Mouse (Mus musculus): ENCODE measurements at regions not wholly inside any gene's neighbourhood (a gene's known extent, or its start where the extent isn't known, plus 50 kb on each side); places are given as distances from the start of the nearest gene placed in this dataset.

DNA sequence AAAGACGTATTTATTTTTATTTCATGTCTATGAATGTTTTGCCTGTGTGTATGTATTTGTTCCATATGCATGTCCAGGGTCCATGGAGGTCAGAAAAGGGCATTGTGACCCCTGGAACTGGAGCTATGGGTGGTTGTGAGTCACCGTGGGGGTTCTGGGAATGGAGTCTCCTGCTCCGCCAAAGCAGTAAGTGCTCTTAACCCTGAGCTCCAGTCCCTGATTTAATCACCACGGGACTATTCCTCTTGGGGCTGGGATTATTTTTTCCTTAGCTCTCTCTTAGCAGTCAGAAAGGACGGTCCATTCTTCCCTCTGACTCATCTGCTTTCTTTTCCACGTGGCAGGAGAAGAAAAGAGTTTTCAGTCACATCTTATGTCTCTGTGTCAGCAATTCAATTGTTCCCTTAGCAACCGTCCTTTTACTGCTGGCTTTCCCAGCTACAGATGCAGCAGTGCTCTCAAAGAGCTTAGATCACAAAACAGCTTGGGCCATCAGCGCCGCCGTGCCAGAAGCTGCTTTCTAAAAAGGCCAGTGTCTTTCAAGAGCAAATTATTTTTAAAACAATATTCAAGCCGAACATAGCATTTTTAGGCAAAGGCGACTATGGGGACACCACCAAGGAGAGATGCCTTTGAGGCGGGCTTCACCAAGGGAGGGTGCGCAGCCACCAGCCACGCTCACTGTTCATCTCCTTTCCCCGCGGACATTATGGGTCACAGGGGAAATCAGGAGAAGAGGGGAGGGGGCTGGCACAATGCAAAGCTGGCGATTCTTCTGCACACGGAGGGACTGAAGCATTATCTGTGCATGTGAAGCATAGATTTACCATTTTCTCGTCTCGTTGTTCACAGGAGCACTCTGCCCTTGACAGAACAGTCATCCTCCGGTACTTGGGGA lies 110.8 kb downstream of the Map3k7 start:
- DNase-seq, result no peak

DNA sequence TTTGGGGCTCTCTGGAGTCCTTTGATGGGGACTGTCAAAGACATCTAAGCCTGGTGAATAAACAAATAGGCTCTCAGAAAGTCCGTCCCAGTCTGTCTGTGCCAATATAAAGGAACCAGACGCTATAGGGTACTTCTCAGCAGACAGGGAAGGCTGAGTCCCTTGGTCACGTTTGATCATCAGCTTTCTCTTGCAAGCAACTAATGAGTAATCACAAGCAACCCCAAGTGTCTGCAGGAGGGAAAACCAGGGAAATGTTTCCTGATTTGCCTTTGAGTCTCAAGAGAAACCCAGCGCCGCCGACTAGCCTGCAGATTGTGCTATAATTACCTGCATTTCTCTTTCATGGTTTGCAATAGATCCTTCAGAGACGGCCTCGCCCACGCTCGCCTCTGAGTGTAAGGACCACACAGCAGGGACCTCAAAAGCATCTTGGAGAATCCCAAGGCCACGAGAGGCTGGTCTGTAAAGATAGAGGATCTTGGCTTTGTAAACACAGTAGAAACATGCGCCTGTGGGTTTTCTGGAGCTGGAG lies 112.6 kb downstream of the Map3k7 start:
- no peak for DNase-seq

DNA sequence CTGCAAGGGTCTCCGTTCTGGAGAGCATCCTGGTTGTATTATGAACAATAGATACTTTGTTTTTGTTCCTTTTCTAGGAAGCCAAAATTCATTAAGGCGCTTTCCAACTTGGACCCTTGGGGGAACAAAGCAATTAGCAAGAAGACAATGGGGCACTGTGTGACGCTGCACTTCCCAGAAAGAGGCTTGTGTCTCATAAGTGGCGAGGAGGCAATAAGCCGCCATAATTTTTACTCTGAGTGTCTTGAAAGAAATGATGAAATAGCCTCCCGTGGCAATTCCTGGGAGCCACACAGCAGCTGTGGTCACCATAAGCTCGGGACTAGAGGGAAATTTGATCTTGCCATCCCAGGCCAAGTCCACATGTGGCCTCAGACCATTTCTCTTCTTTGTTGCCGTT lies 119.6 kb downstream of the Map3k7 start:
- no peak for DNase-seq

DNA sequence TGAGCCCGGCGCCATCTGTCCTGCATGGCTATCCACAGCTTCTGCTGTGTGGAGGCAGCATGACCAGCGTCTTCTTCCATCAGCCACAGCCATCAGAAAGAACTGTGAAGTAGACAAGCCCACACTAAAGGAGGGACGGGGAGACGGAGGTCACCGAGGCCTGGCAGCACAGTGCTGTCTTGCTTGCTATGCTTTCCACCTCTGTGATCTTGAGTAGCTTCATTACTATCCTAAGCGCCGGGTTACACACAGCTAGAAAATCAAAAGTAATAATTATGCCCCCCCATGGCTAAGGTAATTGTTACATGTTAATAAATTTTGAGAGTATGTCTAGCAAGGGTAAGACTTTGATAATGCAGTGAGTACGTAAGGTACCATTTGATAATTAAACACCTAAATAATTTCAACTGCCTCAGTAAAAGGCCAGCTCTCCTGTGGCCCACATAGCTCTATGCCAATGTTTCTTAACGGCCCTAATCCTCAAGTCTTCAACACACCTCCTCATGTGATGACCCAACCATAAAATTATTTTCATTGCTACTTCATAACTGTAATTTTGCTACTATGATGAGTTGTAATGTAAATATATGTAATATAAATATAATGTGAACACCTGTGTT lies 120.5 kb downstream of the Map3k7 start:
- no peak for DNase-seq

DNA sequence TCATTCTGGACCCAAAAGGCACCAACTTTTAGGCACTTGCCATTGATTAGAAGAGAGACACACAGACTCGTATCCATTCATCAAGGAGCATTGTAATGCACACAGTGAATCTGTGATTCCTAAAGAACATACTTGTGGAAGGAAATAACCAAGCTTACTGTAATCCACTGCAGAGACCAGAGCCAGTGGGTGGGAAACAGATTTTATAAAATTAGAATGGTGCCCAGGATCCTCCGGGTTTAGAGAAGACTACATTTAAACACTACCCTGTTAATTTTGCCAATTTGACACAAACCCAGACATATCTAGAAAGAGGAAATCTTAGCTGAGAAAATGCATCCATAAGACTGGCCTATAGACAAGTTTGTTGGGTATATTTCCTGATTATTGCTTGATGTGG lies 121.1 kb downstream of the Map3k7 start:
- DNase-seq, result no peak

DNA sequence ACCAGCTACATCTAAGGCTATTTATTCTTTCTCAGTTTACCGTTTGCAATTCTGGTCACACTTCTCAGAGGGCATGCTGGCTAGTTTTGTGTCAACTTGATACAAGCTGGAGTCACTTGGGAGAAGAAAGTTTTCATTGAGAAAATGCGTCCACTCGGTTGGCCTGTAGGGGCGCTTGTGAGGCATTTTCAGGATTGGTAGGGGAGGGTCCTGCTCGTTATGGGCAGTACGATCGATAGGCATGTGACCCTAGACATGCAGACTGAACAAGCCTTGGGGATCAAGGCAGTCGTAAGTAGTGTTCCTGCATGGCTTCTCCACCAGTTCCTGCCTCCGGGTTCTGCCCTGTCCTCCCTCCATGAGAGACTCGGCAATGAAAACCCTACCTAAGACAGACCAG lies 127.2 kb downstream of the Map3k7 start:
- no peak for DNase-seq

- DNase-seq, result no peak
Observed at GRCm38 (mm10) chr4:32092320-32093041, 128.6 kb downstream of the Map3k7 start.

GRCm38 (mm10) chr4:32098233-32098632 lies 134.3 kb downstream of the Map3k7 start:
- no peak for DNase-seq

DNA sequence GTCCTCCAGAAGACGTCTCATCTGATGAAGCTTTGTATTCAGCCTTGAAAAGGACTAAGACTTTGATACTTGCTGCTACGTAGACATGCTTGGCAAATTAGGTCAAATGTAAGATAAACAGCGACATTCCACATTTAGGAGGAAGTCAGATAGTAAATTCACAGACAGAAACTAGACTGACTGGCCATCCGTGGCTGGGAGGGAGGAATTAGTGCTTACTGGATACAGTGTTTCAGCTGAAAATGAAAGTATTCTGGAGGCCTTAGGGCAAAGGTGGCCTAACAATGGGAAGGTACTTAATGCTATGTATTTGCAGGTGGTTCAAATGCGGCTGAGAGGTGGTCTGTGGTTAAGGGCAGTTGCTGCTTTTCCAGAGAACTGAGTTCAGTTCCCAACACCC lies 137.1 kb downstream of the Map3k7 start:
- no peak for DNase-seq

GRCm38 (mm10) chr4:32106664-32107171 lies 131.9 kb upstream of the Bach2 start:
- no peak for DNase-seq

DNA sequence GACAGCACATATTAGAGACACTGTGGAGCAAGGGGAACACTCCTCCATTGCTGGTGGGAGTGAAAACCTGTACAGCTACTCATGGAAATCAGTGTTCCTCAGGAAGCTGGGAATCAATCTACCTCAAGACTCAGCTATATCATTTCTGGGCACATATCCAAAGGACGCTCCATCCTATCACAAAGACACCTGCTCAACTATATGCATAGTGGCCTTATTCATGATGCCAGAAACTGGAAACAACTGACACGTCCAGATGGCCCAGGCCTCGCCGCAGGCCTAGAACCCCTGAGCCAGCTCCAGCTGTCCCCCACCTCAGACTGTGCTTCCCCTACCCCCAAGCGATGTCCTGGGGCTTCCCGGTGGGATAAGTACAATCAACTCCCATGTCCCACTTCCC lies 116.3 kb upstream of the Bach2 start:
- no peak for DNase-seq

- DNase-seq, result no peak
Observed at GRCm38 (mm10) chr4:32126828-32127227, 111.8 kb upstream of the Bach2 start.

- DNase-seq, result no peak
Observed at GRCm38 (mm10) chr4:32130594-32130993, 108.0 kb upstream of the Bach2 start.

GRCm38 (mm10) chr4:32131819-32132218 lies 106.8 kb upstream of the Bach2 start:
- DNase-seq, result no peak

DNA sequence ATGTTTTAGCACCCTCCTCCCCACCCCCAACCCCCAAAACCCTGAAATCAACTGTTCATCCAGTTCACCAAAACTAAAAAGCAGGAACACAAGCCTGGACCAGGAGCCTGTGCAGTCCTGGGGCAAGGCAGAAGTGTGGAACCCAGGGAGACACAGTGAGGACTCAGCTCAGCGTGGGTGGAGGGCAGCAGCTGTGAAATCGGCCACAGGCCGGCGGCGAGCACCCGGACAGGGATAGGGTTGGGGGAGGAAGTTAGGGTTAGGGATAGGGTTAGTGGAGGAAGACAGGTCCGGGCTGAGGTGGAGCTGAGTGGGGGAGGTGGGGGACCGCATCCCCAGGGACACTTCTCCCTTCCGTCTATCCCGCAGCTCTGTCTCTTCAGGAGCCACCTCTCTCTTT lies 102.5 kb upstream of the Bach2 start:
- DNase-seq, result no peak

- no peak for DNase-seq
Observed at GRCm38 (mm10) chr4:32137243-32137642, 101.4 kb upstream of the Bach2 start.

GRCm38 (mm10) chr4:32137966-32138365 lies 100.6 kb upstream of the Bach2 start:
- no peak for DNase-seq

DNA sequence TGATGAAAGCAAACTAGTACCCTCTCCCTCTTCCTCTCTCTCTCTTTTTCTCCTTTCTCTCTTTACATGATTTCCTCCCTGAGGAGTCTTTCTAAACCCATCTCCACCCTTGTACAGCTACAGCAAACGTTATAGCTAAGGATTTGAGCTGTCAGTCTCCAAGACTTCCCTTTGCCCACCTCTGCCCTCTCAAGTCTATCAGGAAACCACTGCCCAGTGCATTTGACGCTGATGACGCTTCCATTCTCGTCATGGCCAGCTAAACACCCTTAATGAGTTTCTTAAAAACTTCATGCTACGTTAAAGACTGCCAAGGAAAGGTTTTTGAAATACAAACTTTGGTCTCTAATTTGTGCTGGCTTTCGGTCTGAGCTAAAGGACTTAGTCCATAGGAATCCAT lies 99.0 kb upstream of the Bach2 start:
- no peak for DNase-seq

DNA sequence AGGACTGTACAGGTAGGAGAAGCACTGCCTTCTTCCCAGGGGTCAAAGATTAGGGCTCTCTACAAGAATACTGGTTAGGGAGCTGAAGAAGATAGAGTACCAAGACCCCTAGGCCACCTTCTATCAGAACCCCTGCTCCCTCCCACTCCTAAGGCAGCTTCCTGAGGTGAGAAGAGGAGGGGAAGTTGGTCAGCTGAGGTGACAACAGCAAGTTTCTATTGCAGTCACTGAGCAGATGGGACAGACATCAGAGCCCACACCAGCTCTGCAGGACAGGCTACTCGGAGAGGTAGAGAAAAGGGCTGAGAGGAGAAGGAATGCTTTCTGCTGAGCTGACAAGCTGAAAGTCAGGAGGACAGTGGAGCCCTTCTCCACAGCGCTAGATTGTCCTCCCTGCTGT lies 98.5 kb upstream of the Bach2 start:
- no peak for DNase-seq

- no peak for DNase-seq
Observed at GRCm38 (mm10) chr4:32142198-32142597, 96.4 kb upstream of the Bach2 start.

DNA sequence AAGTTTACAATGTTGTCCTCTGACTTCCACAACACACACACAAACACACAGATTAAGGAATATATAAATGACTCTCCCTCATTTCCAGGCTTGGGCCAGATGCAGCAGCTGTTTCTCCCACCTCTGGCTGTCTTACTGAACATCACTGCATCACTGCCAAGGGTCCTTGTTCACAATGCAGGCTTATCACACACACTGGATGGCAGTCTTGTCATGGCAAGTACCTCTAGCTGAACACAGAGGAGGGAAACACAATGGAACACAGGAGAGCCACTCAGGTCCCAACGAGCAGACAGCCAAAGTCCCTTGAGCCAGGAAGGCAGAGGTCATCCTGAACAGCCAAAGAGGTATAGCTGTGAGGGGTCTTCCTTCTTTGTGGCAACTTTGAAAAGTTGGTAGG lies 91.5 kb upstream of the Bach2 start:
- no peak for DNase-seq

GRCm38 (mm10) chr4:32148597-32148996 lies 90.0 kb upstream of the Bach2 start:
- no peak for DNase-seq

GRCm38 (mm10) chr4:32149171-32149570 lies 89.4 kb upstream of the Bach2 start:
- no peak for DNase-seq
